Mouse (Mus musculus) limb, embryonic 11.5 days (tissue): ENCODE measurements at regions not wholly inside any gene's neighbourhood (a gene's known extent, or its start where the extent isn't known, plus 50 kb on each side); places are given as distances from the start of the nearest gene placed in this dataset.

Source experiments
- ATAC-seq: fragments of 200-750 bp; cut with Nextera tagmentation; 2 replicates; pipeline ENCODE4 v1.8.0; 2017; ENCODE audit warnings: low read depth; ENCODE audit not compliant: insufficient number of reproducible peaks, low FRiP score, low TSS enrichment
- DNase-seq: peaks from one replicate; pipeline ENCODE4 v3.0.0-alpha.2; 2015; ENCODE audit warnings: low spot score
- H3K27ac ChIP-seq: fragments of 300-500 bp; sonication (generic); replicated peaks from 2 replicates; pipeline ENCODE4 v1.5.1; 2014; ENCODE audit warnings: low read depth, mild to moderate bottlenecking, low read length
- H3K27me3 ChIP-seq: fragments of 300-500 bp; sonication (generic); 2 replicates; pipeline ENCODE4 v1.6.1; 2014; ENCODE audit warnings: mild to moderate bottlenecking, low read length, mixed read lengths; ENCODE audit not compliant: control insufficient read depth, insufficient read depth
- H3K36me3 ChIP-seq: fragments of 300-500 bp; sonication (generic); 2 replicates; pipeline ENCODE4 v1.6.1; 2014; ENCODE audit warnings: mild to moderate bottlenecking, low read length, moderate library complexity, mixed read lengths; ENCODE audit not compliant: control insufficient read depth, insufficient read depth
- H3K4me1 ChIP-seq: fragments of 300-500 bp; sonication (generic); 2 replicates; pipeline ENCODE4 v1.6.1; 2014; ENCODE audit warnings: low read length, mixed read lengths; ENCODE audit not compliant: control insufficient read depth, insufficient read depth
- H3K4me2 ChIP-seq: fragments of 300-500 bp; sonication (generic); 2 replicates; pipeline ENCODE4 v1.6.1; 2014; ENCODE audit warnings: low read depth, mild to moderate bottlenecking, moderate library complexity; ENCODE audit not compliant: severe bottlenecking
- H3K4me3 ChIP-seq: fragments of 300-500 bp; sonication (generic); 2 replicates; pipeline ENCODE4 v1.5.1; 2014; ENCODE audit warnings: low read depth, low read length
- H3K9ac ChIP-seq: fragments of 300-500 bp; sonication (generic); 2 replicates; pipeline ENCODE4 v1.6.1; 2014; ENCODE audit warnings: mild to moderate bottlenecking, low read length
- H3K9me3 ChIP-seq: fragments of 300-500 bp; sonication (generic); 2 replicates; pipeline ENCODE4 v1.6.1; 2016; ENCODE audit warnings: low read length; ENCODE audit not compliant: control insufficient read depth
- WGBS: fragments of 180-500 bp; shearing (Covaris S2); extraction: QIAGEN DNeasy Blood & Tissue Kit; methylation state at CpG from one replicate; pipeline ENCODE4 v1.1.7; 2014; 5-methylcytosine and 5-hydroxymethylcytosine counted together

- H3K36me3 ChIP-seq, result no peaks in the 10 kb centered on the region
- H3K27ac ChIP-seq, result no peak overlapping the region
- no peak for ATAC-seq
- H3K27me3 ChIP-seq, result no peaks in the 10 kb centered on the region
- WGBS, result 89% methylated on average over 3 of the region's 3 CpGs
- H3K4me2 ChIP-seq, result no peak overlapping the region
- H3K9me3 ChIP-seq, result no peaks in the 10 kb centered on the region
- peaks cover 16% of the 10 kb centered on the region for H3K4me1 ChIP-seq
- no peak for DNase-seq
- H3K9ac ChIP-seq, result no peak overlapping the region
- H3K4me3 ChIP-seq, result no peak overlapping the region
These were observed 352.5 kb downstream of the Nuak1 start for GRCm38 (mm10) chr10:84087929-84088328.

- Histone ChIP-seq H3K4me1 (peaks cover 9% of the 10 kb centered on the region), H3K4me3 (no peak overlapping the region), H3K4me2 (no peak overlapping the region), H3K9me3 (no peaks in the 10 kb centered on the region), H3K36me3 (no peaks in the 10 kb centered on the region), H3K27me3 (no peaks in the 10 kb centered on the region), H3K27ac (no peak overlapping the region), H3K9ac (no peak overlapping the region)
- DNase-seq, result no peak
- 66% methylated on average over 18 of the region's 18 CpGs for WGBS
- no peak; the same call in 1 of the 2 replicates for ATAC-seq
These were observed 351.3 kb downstream of the Nuak1 start for GRCm38 (mm10) chr10:84088799-84089778.

- H3K4me1 ChIP-seq, result peaks cover 4% of the 10 kb centered on the region
These were observed 346.5 kb downstream of the Nuak1 start for GRCm38 (mm10) chr10:84093919-84094318.

GRCm38 (mm10) chr10:84097196-84097595, 343.2 kb downstream of the Nuak1 start:
- H3K4me1 ChIP-seq, result peaks cover 3% of the 10 kb centered on the region; the same call in 1 of the 2 replicates
- H3K9ac ChIP-seq, result no peak overlapping the region
- no peak overlapping the region for H3K27ac ChIP-seq
- H3K36me3 ChIP-seq, result no peaks in the 10 kb centered on the region
- no peak overlapping the region for H3K4me3 ChIP-seq
- WGBS, result 26% methylated on average over 5 of the region's 5 CpGs
- no peaks in the 10 kb centered on the region for H3K27me3 ChIP-seq
- ATAC-seq, result no peak
- H3K4me2 ChIP-seq, result no peak overlapping the region
- H3K9me3 ChIP-seq, result no peaks in the 10 kb centered on the region
- no peak for DNase-seq

More at GRCm38 (mm10) chr10:84093919-84094318, 346.5 kb downstream of the Nuak1 start:
- Histone ChIP-seq H3K4me3 (no peak overlapping the region), H3K4me2 (no peak overlapping the region), H3K9ac (no peak overlapping the region), H3K9me3 (no peaks in the 10 kb centered on the region), H3K27me3 (no peaks in the 10 kb centered on the region), H3K27ac (no peak overlapping the region), H3K36me3 (no peaks in the 10 kb centered on the region)
- WGBS, result 69% methylated on average over 4 of the region's 4 CpGs
- no peak for ATAC-seq
- DNase-seq, result no peak

- no peaks in the 10 kb centered on the region for H3K9me3 ChIP-seq
- no peak for DNase-seq
- no peak overlapping the region for H3K27ac ChIP-seq
- peaks cover 3% of the 10 kb centered on the region; the same call in 1 of the 2 replicates for H3K4me1 ChIP-seq
- H3K27me3 ChIP-seq, result no peaks in the 10 kb centered on the region
- H3K4me3 ChIP-seq, result no peak overlapping the region
- no peak overlapping the region for H3K4me2 ChIP-seq
- no peak for ATAC-seq
- no peaks in the 10 kb centered on the region for H3K36me3 ChIP-seq
- H3K9ac ChIP-seq, result no peak overlapping the region
- 82% methylated on average over 7 of the region's 7 CpGs for WGBS
These were observed 336.4 kb downstream of the Nuak1 start for GRCm38 (mm10) chr10:84103985-84104384.

- DNase-seq (no peak), ATAC-seq (no peak)
- peaks cover 3% of the 10 kb centered on the region; the same call in 1 of the 2 replicates for H3K4me1 ChIP-seq
- 78% methylated on average over 6 of the region's 6 CpGs for WGBS
- no peak overlapping the region for H3K9ac ChIP-seq
- H3K36me3 ChIP-seq, result no peaks in the 10 kb centered on the region
- no peaks in the 10 kb centered on the region for H3K9me3 ChIP-seq
- no peak overlapping the region for H3K4me3 ChIP-seq
- no peaks in the 10 kb centered on the region for H3K27me3 ChIP-seq
- no peak overlapping the region for H3K27ac ChIP-seq
- H3K4me2 ChIP-seq, result no peak overlapping the region
These were observed 335.8 kb downstream of the Nuak1 start for GRCm38 (mm10) chr10:84104556-84104955.

- ATAC-seq (no peak), DNase-seq (no peak)
- no peaks in the 10 kb centered on the region for H3K4me1 ChIP-seq
- WGBS, result 69% methylated on average over 7 of the region's 7 CpGs
- no peak overlapping the region for H3K4me2 ChIP-seq
- H3K36me3 ChIP-seq, result no peaks in the 10 kb centered on the region
- no peaks in the 10 kb centered on the region for H3K27me3 ChIP-seq
- no peaks in the 10 kb centered on the region for H3K9me3 ChIP-seq
- no peak overlapping the region for H3K27ac ChIP-seq
- no peak overlapping the region for H3K9ac ChIP-seq
- no peak overlapping the region for H3K4me3 ChIP-seq
These were observed 330.6 kb downstream of the Nuak1 start for GRCm38 (mm10) chr10:84109680-84110371.

- WGBS, result 38% methylated on average over 4 of the region's 4 CpGs
- no peak overlapping the region for H3K4me3 ChIP-seq
- no peaks in the 10 kb centered on the region for H3K9me3 ChIP-seq
- ATAC-seq, result no peak
- no peaks in the 10 kb centered on the region for H3K27me3 ChIP-seq
- DNase-seq, result no peak
- H3K9ac ChIP-seq, result no peak overlapping the region
- H3K27ac ChIP-seq, result no peak overlapping the region
- H3K4me1 ChIP-seq, result no peaks in the 10 kb centered on the region
- H3K4me2 ChIP-seq, result no peak overlapping the region
- no peaks in the 10 kb centered on the region for H3K36me3 ChIP-seq
These were observed 329.9 kb downstream of the Nuak1 start for GRCm38 (mm10) chr10:84110372-84110985.
